Mouse (Mus musculus): Measurements from ENCODE around the gene Smarcd1.

DNA sequence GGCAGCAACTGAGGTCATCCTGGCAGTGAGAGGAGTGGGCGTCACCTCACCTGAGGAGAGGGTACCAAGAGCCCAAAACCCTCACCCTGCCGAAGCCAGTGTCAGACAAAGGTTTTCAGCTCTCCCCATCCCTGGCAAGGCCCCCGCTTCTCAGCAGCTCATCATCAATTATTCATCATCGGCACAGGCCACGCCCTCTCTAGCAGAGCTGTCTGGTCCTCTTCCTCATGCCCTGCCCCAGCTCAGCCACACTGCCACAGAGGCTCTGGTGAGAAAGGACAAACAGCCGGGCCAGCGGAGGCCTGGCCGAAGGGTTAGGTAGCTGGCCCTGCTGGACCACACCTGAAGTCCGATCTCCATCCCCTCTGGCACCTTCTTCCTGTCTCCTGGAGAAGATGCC lies 10.0 kb upstream of the Smarcd1 start:
- no peak for TF ChIP-seq CTCF (IDR thresholded peaks at IDR 0.05; ENCODE audit: borderline replicate concordance, insufficient read depth, low read length)
- TF ChIP-seq POLR2A (IDR thresholded peaks at IDR 0.05; ENCODE audit: low read depth, low read length), result no peak

Data from embryonic fibroblast, embryonic 13.5 days (primary cell).